Mouse (Mus musculus) hindbrain, postnatal 0 days (tissue): ENCODE measurements around the gene Gp1bb. TPM values are rescaled to one million over a fixed set of nuclear protein-coding genes. Genes with fewer than 3 reads are reported as not detected.

ENCODE experiments used
- ATAC-seq: fragments of 200-750 bp; cut with Nextera tagmentation; 2 replicates; pipeline ENCODE4 v1.8.0; 2017; ENCODE audit warnings: mild to moderate bottlenecking, moderate TSS enrichment, moderate library complexity
- DNase-seq: peaks from one replicate; pipeline ENCODE4 v3.0.0-alpha.2; 2015; ENCODE audit warnings: low spot score
- H3K27ac ChIP-seq: fragments of 300-500 bp; sonication (generic); 2 replicates; pipeline ENCODE4 v1.5.1; 2014; ENCODE audit warnings: mild to moderate bottlenecking
- H3K27me3 ChIP-seq: fragments of 300-500 bp; sonication (generic); 2 replicates; pipeline ENCODE4 v1.6.1; 2014; ENCODE audit warnings: low read length, mixed read lengths; ENCODE audit not compliant: insufficient read depth
- H3K36me3 ChIP-seq: fragments of 300-500 bp; sonication (generic); 2 replicates; pipeline ENCODE4 v1.6.1; 2014; ENCODE audit warnings: low read length, mixed read lengths; ENCODE audit not compliant: insufficient read depth
- H3K4me1 ChIP-seq: fragments of 300-500 bp; sonication (generic); 2 replicates; pipeline ENCODE4 v1.6.1; 2014; ENCODE audit warnings: antibody characterized with exemption, low read length, mixed read lengths; ENCODE audit not compliant: insufficient read depth
- H3K4me2 ChIP-seq: fragments of 300-500 bp; sonication (generic); 2 replicates; pipeline ENCODE4 v1.6.1; 2014; ENCODE audit warnings: low read depth, mild to moderate bottlenecking, low read length, moderate library complexity, mixed read lengths
- H3K4me3 ChIP-seq: fragments of 300-500 bp; sonication (generic); 2 replicates; pipeline ENCODE4 v1.5.1; 2014; ENCODE audit warnings: low read length
- H3K9ac ChIP-seq: fragments of 300-500 bp; sonication (generic); replicated peaks from 2 replicates; pipeline ENCODE4 v1.6.1; 2014; ENCODE audit warnings: mild to moderate bottlenecking, low read length, moderate library complexity, mixed read lengths
- H3K9me3 ChIP-seq: fragments of 300-500 bp; sonication (generic); 2 replicates; pipeline ENCODE4 v1.6.1; 2016; ENCODE audit warnings: low read length, mixed read lengths
- CTCF ChIP-seq: IDR thresholded peaks from 2 replicates; pipeline ENCODE4 v1.5.1; 2016; ENCODE audit warnings: antibody characterized with exemption, control low read depth, low read depth
- WGBS: fragments of 180-500 bp; shearing (Covaris S2); extraction: QIAGEN DNeasy Blood & Tissue Kit; methylation state at CpG from one replicate; pipeline ENCODE4 v1.1.7; 2014; 5-methylcytosine and 5-hydroxymethylcytosine counted together
- polyA plus RNA-seq: library from polyadenylated mRNA; unstranded; fragments of >200 nt; fragmentation: Nextera tagmentation; extraction: Ambion mirVana; gene quantifications from 2 replicates; pipeline ENCODE4 v1.2.1, GENCODE M21; 2015
- total RNA-seq: library from RNA; depleted of rRNA; stranded (reverse); fragments of >200 nt; gene quantifications from 2 replicates; pipeline ENCODE4 v1.2.3, GENCODE M21; 2014

Gene Gp1bb
- total and polyA plus RNA-seq, 2 experiments from 2014 or later = 10.1 to 30.8 TPM

DNA sequence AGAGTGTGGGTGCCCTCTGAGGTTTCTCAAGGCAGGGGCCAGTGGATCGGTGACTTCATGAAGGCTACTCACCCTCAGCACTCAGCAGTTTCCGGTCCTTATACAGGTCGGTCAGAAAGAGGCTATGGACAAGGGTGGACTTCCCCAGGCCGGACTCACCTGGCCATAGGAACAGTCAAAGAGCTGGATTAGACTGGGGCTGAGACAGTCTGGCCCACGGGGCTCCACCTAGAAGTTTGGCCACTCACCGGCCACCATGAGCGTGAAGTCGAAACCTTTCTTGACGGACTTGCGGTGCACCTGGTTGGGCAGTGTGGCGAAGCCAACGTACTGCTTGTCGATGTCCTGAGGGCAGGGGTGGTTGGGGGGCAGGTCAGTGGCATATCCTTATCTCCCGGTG is 2.9 kb upstream of the Gp1bb start:
- Histone ChIP-seq H3K27me3 (peaks cover 34% of the 10 kb centered on the region), H3K9me3 (no peaks in the 10 kb centered on the region), H3K4me3 (no peak overlapping the region), H3K4me1 (peaks cover 32% of the 10 kb centered on the region), H3K4me2 (no peak overlapping the region), H3K9ac (no peak overlapping the region), H3K36me3 (peaks cover 29% of the 10 kb centered on the region), H3K27ac (no peak overlapping the region)
- TF ChIP-seq CTCF = no peak
- 59% methylated on average over 14 of the region's 14 CpGs for WGBS
- no peak for ATAC-seq
- DNase-seq = no peak

DNA sequence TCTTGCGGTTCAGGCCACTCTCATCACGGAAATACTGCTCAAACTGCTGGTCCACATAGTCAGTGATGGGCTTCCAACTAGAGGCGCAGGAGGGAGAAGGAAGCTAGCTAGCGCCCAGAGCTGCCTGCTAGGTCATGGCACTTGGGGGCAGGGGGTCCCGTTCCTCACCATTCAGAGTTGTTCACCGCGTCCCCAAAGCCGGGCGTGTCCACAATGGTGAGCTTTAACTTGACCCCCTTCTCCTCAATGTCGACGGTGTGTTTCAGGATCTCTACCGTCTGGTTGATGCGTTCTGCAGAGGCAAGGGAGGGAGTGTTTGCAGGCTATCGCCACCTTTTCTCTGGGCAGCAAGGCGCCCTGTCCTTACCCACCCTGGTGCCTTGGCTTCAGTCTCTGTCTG is 2.4 kb upstream of the Gp1bb start:
- Histone ChIP-seq H3K4me2 (no peak overlapping the region), H3K4me1 (peaks cover 32% of the 10 kb centered on the region), H3K36me3 (peaks cover 29% of the 10 kb centered on the region), H3K9ac (no peak overlapping the region), H3K27ac (no peak overlapping the region), H3K27me3 (peaks cover 34% of the 10 kb centered on the region), H3K4me3 (no peak overlapping the region), H3K9me3 (no peaks in the 10 kb centered on the region)
- ATAC-seq (no peak), DNase-seq (no peak)
- TF ChIP-seq CTCF = no peak
- 51% methylated on average over 15 of the region's 15 CpGs for WGBS

DNA sequence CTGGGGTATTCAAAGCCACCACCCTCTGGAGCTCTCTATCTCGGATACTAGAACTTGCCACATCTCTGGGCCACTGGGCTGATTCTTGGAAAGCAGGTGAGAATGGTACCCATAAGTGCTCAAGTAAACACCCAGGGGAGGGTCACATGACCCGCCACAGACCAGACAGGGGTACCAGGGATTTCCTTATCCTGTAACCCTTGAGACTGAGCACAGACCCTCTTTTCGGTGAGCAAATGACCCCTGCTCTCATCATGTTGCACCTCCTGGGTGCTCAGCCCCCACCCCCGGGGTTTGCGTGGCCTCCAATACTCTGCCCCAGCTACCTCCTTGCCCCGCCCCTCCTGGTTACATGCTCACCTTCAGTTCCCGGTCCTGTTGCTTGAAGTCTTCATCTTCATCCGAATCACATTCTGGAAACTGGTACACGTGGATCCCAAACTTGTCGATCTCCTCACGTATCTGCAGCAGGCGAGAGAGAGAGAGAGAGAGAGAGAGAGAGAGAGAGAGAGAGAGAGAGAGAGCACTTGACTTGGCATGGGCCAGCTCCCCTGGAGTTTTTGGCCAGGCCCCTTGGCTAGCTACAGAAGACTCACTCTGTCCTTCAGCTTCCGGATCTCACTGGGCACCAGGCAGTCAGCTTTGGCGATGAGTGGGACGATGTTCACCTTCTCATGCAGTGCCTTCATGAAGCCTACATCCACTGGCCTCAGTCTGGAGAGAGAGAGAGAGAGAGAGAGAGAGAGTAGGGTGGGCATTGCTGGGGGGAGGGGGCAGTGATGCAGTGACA is 1.7 kb upstream of the Gp1bb start:
- peaks cover 39% of the 10 kb centered on the region for H3K27me3 ChIP-seq
- ATAC-seq (no peak), DNase-seq (no peak)
- no peak overlapping the region for H3K9ac ChIP-seq
- peaks cover 29% of the 10 kb centered on the region for H3K36me3 ChIP-seq
- H3K9me3 ChIP-seq = no peaks in the 10 kb centered on the region
- H3K27ac ChIP-seq = no peak overlapping the region
- no peak for TF ChIP-seq CTCF
- peaks cover 32% of the 10 kb centered on the region for H3K4me1 ChIP-seq
- 51% methylated on average over 15 of the region's 15 CpGs for WGBS
- H3K4me3 ChIP-seq = no peak overlapping the region
- H3K4me2 ChIP-seq = no peak overlapping the region

DNA sequence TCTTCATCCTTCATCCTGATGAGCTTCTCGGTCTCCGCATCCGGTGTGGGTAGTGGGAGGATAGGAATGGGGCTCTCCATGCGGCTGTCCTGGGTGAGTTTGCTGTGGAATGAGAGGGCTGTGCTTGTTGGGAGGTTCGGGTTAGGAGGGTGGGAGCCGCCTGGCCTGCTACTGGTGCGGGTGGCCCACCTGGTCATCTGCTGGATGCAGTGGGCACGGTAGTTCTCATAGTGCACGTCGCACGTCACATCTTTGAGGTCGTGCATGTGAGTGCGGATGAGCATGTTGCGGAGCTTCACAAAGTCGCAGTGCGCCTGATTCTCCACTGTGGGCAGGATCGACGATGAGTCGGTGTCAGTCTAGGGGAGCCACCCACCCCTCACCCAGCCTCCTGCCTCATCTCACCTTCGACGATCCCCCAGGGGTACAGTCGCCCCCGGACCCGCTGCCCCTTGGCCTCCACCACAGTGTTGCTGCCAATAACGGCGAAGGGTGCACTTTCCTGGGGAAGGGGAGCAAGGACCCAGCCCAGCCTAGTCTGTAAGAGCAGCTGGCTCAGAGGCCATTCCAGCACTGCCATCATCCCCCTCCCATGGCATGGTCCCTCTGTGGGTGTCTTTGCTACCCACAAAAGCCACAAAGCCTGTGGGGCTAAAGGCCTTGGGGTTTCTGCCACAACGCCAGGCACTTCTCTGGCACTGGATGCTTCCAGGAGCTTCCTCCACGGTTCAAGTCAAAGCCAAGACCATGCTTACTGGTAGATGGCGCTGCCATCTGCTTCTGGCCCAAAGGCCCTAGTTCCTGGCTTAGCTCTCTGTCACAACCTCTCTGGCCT is 930 bp upstream of the Gp1bb start:
- DNase-seq (peak; percentile 46), ATAC-seq (no peak)
- H3K27me3 ChIP-seq = peaks cover 42% of the 10 kb centered on the region
- TF ChIP-seq CTCF = peak; percentile 32; the same call in 1 of the 2 replicates
- no peak overlapping the region for H3K9ac ChIP-seq
- H3K4me3 ChIP-seq = no peak overlapping the region
- H3K4me2 ChIP-seq = no peak overlapping the region
- H3K36me3 ChIP-seq = peaks cover 29% of the 10 kb centered on the region
- H3K9me3 ChIP-seq = no peaks in the 10 kb centered on the region
- H3K27ac ChIP-seq = no peak overlapping the region
- 52% methylated on average over 29 of the region's 29 CpGs for WGBS
- peaks cover 29% of the 10 kb centered on the region for H3K4me1 ChIP-seq

DNA sequence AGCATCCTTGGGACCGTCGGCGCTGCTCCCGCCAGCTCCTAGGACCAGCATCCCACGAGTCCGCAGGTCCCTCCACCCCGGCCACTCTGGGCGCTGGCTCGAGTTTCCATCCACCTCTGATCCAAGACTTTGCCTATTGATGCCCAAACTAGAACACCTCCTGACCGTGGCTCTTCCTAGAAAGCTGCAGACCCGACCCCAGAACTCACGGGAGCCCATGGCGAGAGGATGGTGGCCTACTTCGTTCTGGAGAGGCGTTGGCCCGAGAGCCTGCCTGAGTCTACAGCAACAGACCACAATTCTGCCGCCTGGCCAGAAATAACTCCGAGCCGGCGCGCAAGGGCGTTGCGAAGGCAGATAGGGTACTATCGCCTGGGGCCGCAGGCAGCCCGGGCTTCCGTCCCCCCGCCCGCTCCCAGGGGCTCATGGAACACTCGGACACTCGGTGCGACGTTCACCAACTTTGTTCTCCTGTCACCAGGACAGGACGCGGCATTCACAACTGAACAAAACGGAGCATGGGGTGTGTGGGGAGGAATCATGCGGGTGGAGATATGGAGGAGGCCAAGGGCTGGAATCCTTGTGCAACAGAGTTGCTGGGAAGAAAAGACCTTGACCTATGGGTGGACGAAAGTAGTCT is 721 bp downstream of the Gp1bb start:
- H3K9ac ChIP-seq = peak overlapping the region; percentile 43; the same call in 1 of the 2 replicates
- 17% methylated on average over 38 of the region's 38 CpGs for WGBS
- no peak overlapping the region for H3K27ac ChIP-seq

DNA sequence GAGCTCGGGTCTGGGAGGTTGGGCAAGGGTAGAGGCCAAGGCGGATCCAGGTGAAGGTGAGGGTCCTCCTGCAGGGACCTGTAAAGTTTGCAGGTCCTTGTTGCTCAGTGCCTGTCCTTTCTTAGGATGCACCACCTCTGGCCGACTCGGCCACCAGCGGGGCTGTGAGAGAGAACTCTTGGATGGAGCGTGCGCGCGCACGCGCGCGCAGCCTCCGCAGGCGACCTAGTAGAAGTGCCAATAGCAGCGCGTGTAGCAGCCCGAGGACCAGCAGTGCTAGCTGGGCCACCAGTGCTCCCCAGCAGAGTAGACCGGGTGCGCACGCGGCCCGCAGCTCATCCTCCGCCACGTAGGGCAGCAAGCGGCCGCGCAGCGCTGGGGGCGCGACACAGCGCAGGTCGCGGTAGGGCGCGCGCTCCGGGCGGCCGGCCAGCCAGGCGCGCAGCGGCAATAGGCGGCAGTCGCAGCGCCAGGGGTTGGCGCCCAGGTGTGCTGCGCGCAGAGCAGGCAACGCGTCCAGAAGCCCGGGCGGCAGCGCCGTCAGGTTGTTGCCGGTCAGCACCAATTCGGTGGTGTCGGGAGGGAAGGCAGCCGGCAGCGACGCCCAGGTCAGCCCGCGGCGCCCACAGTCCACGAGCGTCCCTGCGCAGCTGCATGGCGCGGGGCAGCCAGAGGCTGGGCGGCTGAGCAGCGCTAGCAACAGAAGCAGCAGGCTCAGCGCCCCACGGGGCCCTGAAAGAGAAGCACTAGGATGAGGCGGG is 1.4 kb downstream of the Gp1bb start:
- TF ChIP-seq CTCF = no peak
- peaks cover 16% of the 10 kb centered on the region; the same call in 1 of the 2 replicates for H3K4me1 ChIP-seq
- DNase-seq = peak; percentile 78
- peak; percentile 52 for ATAC-seq
- peak overlapping the region; percentile 69 for H3K4me2 ChIP-seq
- WGBS = 6% methylated on average over 69 of the region's 74 CpGs
- H3K9ac ChIP-seq = peak overlapping the region; percentile 43; the same call in 1 of the 2 replicates
- no peak overlapping the region for H3K27ac ChIP-seq
- peaks cover 29% of the 10 kb centered on the region for H3K36me3 ChIP-seq
- H3K4me3 ChIP-seq = peak overlapping the region; percentile 36
- peaks cover 42% of the 10 kb centered on the region for H3K27me3 ChIP-seq
- H3K9me3 ChIP-seq = no peaks in the 10 kb centered on the region

More for the DNA sequence above, 721 bp downstream of the Gp1bb start:
- H3K9me3 ChIP-seq = no peaks in the 10 kb centered on the region
- H3K4me1 ChIP-seq = peaks cover 21% of the 10 kb centered on the region; the same call in 1 of the 2 replicates
- no peak for ATAC-seq
- H3K4me2 ChIP-seq = peak overlapping the region; percentile 69
- no peak for TF ChIP-seq CTCF
- H3K36me3 ChIP-seq = peaks cover 29% of the 10 kb centered on the region
- peak overlapping the region; percentile 36 for H3K4me3 ChIP-seq
- no peak for DNase-seq
- H3K27me3 ChIP-seq = peaks cover 42% of the 10 kb centered on the region
